Mouse (Mus musculus) mouse embryonic stem cell (cell line): Measurements from ENCODE around the gene Asic4.

ENCODE experiments used
- in situ Hi-C, 2 experiments: fragments of 300-500 bp; cut with MboI; formaldehyde crosslinking; loops; 1 replicate in 1 of 2; 3 replicates in 1 of 2; pipeline ENCODE4 v1.14.3; 2019 to 2020; ENCODE audit warnings: low sequenced_read_pairs in 2 of 2, low pct_unique_long_range_greater_than_20kb in 1 of 2, mixed read lengths in 1 of 2; ENCODE audit not compliant: unreplicated experiment in 1 of 2

Gene Asic4

GRCm38 (mm10) chr1:75457710-75458024, 7.4 kb downstream of the Asic4 start:
- in situ Hi-C loops: no loop called here

DNA sequence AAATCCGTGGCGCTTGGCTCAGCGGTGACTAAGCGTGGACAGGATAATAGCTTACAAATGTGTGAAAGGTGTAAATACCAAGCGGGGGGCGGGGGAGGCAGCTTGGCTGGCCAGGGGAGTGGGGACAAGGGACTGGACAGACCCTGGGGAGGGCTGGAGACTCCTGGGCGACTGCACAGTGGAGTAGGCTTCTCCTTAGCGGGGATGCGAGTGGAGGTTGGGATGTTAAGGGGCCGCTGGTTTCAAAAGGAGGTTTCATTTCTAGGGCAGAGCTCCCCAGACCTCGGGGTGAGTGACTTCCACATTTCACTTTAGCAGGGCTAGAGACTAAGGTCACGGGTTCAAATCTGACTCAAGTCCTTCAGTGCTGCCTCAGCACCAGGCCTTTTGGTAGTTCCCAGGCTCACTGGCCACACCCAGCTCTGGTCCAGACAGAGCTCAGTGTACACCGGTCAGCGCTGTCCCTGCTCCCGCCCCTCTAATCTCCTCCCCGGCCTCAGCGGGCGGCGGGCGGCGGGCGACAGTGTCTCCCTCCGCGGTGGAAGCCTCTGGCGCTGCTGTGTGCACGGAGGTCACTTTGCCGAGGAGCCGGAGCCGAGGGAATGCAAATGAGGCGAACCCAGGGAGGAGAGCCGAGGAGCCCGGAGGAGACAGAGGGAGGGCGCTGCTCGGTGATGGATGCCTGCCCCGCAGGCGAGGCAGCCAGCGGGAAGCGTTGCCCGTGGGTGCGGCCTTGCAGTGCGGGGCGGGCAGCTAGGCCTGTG, 8.0 kb downstream of the Asic4 start:
- in situ Hi-C loops: no loop called here

- in situ Hi-C loops: no loop called here
Observed at GRCm38 (mm10) chr1:75458789-75459684, 8.8 kb downstream of the Asic4 start.

- in situ Hi-C loops: no loop called here
Observed at GRCm38 (mm10) chr1:75460297-75460696, 10.1 kb downstream of the Asic4 start.

DNA sequence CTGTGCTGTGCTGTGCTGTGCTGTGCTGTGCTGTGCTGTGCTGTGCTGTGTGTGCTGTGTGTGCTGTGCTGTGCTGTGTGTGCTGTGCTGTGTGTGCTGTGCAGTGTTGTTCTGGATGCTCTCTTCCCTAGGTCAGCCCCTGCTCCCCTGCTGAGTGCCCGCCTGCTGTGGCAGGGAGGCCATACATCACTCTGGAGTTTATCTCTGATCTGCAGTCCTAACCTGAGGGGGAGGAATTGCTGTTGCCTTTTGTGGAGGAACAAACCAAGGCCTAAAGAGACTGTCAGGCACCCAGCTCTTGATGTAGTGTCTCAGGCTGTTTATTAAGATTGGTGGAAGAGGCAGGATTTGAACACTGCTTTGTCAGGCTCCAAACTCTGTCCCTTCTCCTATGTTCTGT, 12.4 kb downstream of the Asic4 start:
- in situ Hi-C loops: no loop called here

GRCm38 (mm10) chr1:75463652-75464204, 13.5 kb downstream of the Asic4 start:
- in situ Hi-C loops: no loop called here

- in situ Hi-C loops: loop anchor here in 1 of 2 experiments (5.0 kb wide), 1 partner anchor 130 kb away; no protein-coding TSS in a partner anchor
Observed at GRCm38 (mm10) chr1:75467215-75467927, 17.1 kb downstream of the Asic4 start.

DNA sequence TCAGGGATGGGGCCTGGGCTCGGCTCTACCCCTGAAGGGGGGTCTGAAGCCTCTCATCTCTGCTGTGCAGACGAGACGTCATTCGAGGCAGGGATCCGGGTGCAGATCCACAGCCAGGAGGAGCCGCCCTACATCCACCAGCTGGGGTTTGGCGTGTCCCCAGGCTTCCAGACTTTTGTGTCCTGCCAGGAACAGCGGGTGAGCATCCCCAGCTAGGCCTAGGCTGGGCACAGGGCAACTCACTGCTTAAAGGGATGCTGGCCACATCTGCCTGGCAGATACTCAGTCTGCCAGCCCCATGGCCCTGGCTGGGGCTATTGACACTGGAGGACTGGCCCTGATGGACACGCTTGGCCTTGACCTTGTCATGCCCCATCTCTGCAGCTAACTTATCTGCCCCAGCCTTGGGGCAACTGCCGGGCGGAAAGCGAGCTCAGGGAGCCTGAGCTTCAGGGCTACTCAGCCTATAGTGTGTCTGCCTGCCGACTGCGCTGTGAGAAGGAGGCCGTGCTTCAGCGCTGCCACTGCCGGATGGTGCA, 19.1 kb downstream of the Asic4 start:
- in situ Hi-C loops: loop anchor here in 1 of 2 experiments (5.0 kb wide), 1 partner anchor 132 kb away; no protein-coding TSS in a partner anchor

DNA sequence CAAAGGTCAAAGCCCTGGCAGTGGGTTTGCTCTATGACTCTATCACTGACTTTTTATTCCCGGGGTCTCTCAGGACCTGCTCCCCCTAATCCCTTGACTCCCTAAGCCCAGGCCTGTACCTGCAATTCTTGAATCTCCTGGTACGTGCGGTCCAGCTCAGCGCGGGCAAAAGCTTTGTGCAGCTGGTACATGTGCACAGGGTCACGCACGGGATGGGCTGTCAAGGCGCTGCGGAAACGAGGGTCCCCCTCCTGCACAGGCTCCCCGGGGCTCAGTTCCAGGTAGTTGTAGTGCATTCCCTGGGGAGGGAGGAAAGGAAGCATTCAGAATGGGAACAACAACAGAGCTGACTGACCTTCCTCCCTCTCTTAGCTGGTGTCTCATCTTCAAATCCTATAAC, 26.2 kb downstream of the Asic4 start:
- in situ Hi-C loops: loop anchor here (5.0 to 10.0 kb wide), 2 partner anchors 81 to 132 kb away; no protein-coding TSS in a partner anchor

- in situ Hi-C loops: loop anchor here (5.0 to 10.0 kb wide), 2 partner anchors 80 to 133 kb away; no protein-coding TSS in a partner anchor
Observed at GRCm38 (mm10) chr1:75477264-75477965, 27.2 kb downstream of the Asic4 start.

DNA sequence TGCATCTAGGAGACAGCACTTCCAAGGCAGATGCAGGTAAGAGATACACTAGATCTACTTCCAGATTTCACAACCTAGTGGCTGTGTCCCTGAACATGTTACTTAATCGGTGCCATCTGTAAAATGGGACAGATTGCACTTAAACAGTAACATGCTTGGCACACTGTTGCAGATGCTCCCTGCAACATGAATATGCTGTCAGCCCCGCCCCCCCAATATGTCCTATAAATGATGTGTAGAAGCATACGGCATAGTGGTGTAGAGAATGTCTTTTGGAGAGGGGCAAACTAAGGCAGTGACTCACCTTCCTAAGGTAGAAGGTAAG, 27.7 kb downstream of the Asic4 start:
- in situ Hi-C loops: loop anchor here (5.0 to 10.0 kb wide), 2 partner anchors 79 to 133 kb away; no protein-coding TSS in a partner anchor

DNA sequence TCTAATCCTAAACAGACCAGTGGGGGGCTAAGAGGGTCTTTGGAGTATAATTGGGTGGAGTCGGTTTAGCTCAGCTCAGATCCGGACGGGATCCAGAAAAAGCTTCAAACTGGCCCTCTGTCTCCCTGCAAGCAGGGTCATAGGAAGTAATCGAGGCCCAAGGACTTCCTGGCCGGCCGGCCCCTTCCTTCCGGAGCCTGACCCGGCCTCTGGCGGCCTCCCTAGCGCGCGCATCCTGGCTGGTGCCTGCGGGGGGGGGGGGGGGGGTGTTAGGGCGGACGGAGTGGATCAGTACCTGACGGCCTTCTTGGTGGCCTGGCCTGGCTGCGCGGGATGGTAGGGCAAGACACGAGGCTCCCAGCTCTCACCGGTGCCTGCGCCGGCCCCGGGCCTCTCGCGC, 28.3 kb downstream of the Asic4 start:
- in situ Hi-C loops: loop anchor here (5.0 to 10.0 kb wide), 2 partner anchors 79 to 134 kb away; no protein-coding TSS in a partner anchor

- in situ Hi-C loops: loop anchor here (5.0 to 10.0 kb wide), 2 partner anchors 78 to 134 kb away; no protein-coding TSS in a partner anchor
Observed at GRCm38 (mm10) chr1:75478916-75479634, 28.8 kb downstream of the Asic4 start, which contains the start of the genes Chpf and Tmem198. Gene Chpf (minus strand): TSS chr1:75479307. Gene Tmem198 (plus strand): TSS chr1:75479532.

DNA sequence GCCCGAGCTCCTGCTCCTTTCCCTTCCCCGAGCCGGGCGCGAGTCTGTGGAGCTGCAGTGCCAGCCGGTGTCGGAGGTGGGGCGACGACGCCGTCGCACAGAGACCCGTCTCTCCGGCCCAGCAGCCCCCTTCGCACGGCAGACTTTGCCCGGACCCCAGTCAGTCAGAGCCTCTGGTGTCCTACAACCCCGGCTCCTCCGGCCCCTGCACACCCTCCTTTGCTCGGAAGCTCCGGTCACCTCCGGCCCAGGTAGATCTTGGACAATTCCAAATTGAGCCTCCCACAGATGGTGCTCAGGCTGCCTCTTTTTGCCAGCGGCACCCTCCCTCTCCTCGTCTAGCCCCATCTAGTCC, 29.4 kb downstream of the Asic4 start:
- in situ Hi-C loops: loop anchor here (5.0 to 10.0 kb wide), 2 partner anchors 78 to 135 kb away; no protein-coding TSS in a partner anchor

- in situ Hi-C loops: no loop called here
Observed at GRCm38 (mm10) chr1:75480036-75480435, 29.8 kb downstream of the Asic4 start.

- in situ Hi-C loops: no loop called here
Observed at GRCm38 (mm10) chr1:75480735-75481134, 30.5 kb downstream of the Asic4 start.

DNA sequence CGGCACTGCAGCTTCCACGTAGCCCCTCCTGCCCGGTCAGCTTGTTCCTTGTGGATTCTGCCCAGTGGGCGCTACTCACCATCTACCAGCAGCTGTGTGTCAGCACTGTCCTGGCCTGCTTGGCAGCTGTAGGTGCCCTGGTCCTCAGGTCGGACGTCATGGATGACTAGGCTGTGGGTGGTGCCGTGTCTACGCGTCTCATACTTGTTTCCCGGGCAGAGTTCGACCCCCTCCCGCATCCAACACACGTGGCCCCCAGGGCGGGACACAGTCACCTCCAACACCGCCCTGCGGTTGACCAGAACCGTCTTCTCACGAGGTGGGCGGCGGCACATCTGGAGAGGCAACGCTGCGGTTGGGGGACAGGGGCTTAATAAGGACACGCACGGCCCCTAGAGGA, 36.3 kb downstream of the Asic4 start:
- in situ Hi-C loops: no loop called here
